8 mouse cellular contexts compared by ENCODE assay signal in the genomic region with DNA sequence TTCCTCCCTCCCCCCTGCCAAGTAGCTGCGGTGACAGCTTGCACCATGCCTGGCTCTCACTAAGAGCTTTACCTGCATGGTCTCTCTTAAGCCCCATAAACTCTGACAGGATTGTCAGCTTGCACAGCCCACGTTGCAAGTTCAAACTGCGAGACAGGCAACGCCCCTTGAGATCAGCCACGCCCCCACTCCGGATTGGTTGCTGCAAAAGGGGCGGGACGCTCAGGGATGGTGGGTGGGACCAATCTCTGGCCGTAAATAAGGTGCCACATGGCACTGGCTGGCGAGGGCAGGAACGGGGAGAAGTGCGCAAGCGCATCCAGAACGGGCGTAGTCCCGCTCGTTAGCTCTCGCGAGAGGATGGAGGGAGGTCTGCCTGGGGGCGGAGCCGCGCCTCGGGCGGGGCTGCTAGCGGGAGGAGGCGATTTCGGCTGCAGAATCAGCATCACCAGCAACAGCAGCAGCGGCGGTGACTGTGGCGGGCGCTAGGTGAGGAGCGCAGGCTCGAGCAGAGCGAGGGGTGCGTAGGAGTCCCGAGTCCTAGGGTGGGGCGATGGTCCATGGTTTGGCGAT. TPM values are rescaled to one million over a fixed set of nuclear protein-coding genes. Genes with fewer than 3 reads are reported as not detected.
DNase-seq lines count a peak whose midpoint lies in the region; ATAC-seq and TF ChIP-seq lines count a peak whose summit lies in the region.

Chst12 (plus strand) TSS at position 343 of the 573 bp plus-strand sequence.

- H3K9ac ChIP-seq in lung, postnatal 0 days (replicated peaks; ENCODE audit: low read depth), result peak within 1 kb of the TSS; percentile 45; the same call in 1 of the 2 replicates

- peak; percentile 91 for ATAC-seq in frontal cortex, adult (ENCODE audit: low TSS enrichment)
- ATAC-seq in lung, postnatal 0 days, result peak; percentile 96

- H3K4me2 ChIP-seq in lung, postnatal 0 days (replicated peaks; ENCODE audit: low read depth, low read length), result peak within 1 kb of the TSS; percentile 64

- no peaks in the 10 kb centered on the region for H3K9me3 ChIP-seq in hindbrain, embryonic 10.5 days
- no peaks in the 10 kb centered on the region for H3K9me3 ChIP-seq in lung, postnatal 0 days (ENCODE audit: low read length)

- peaks cover 76% of the 10 kb centered on the region for H3K4me1 ChIP-seq in hindbrain, embryonic 10.5 days (replicated peaks)
- peaks cover 11% of the 10 kb centered on the region; the same call in 1 of the 2 replicates for H3K4me1 ChIP-seq in lung, postnatal 0 days (ENCODE audit: insufficient read depth, low read depth, low read length)

- peak within 1 kb of the TSS; percentile 91 for H3K27ac ChIP-seq in hindbrain, embryonic 10.5 days
- peak within 1 kb of the TSS; percentile 66 for H3K27ac ChIP-seq in lung, postnatal 0 days (ENCODE audit: low read length)

- no peak; the same call in 1 of the 2 replicates for TF ChIP-seq EP300 in lung, postnatal 0 days (IDR thresholded peaks at IDR 0.05)

- TF ChIP-seq CTCF in lung, postnatal 0 days (IDR thresholded peaks at IDR 0.05), result no peak

- under 1% methylated on average over 38 of the region's 38 CpGs for WGBS in hindbrain, embryonic 10.5 days
- WGBS in lung, postnatal 0 days, result 2% methylated on average over 37 of the region's 38 CpGs

- DNase-seq in MN1 (ENCODE audit: low spot score), result peak; percentile 100
- DNase-seq in cerebellum, adult 9-10 months, result peak; percentile 99
- DNase-seq in hindbrain, embryonic 10.5 days (ENCODE audit: low spot score), result peak; percentile 100
- DNase-seq in layer of hippocampus, adult 9-11 months, result peak; percentile 99
- DNase-seq in lung, postnatal 0 days (ENCODE audit: low spot score), result peak; percentile 99
- DNase-seq in ovary, postnatal 14 days (ENCODE audit: low spot score), result peak; percentile 98
- peak; percentile 100 for DNase-seq in thymus, postnatal 14 days

- H3K4me3 ChIP-seq in hindbrain, embryonic 10.5 days, result peak within 1 kb of the TSS; percentile 67
- H3K4me3 ChIP-seq in lung, postnatal 0 days (ENCODE audit: low read depth, low read length), result peak within 1 kb of the TSS; percentile 45

- H3K27me3 ChIP-seq in hindbrain, embryonic 10.5 days (ENCODE audit: insufficient read depth, poor library complexity, severe bottlenecking), result peaks cover 11% of the 10 kb centered on the region
- no peaks in the 10 kb centered on the region for H3K27me3 ChIP-seq in lung, postnatal 0 days (replicated peaks; ENCODE audit: insufficient read depth, low read length)

- no peaks in the 10 kb centered on the region for H3K36me3 ChIP-seq in hindbrain, embryonic 10.5 days
- no peaks in the 10 kb centered on the region for H3K36me3 ChIP-seq in lung, postnatal 0 days (ENCODE audit: insufficient read depth, low read length)

RNA-seq across cellular contexts. Expression of gene Chst12, which starts in this region (rescaled TPM):
- 15.7 and 18.8 TPM in 2 replicates for polyA plus RNA-seq in hindbrain, embryonic 10.5 days (2016; fragmentation: Nextera tagmentation; extraction: Ambion mirVana)
- polyA plus RNA-seq in lung, postnatal 0 days (2015; fragmentation: Nextera tagmentation; extraction: Ambion mirVana), result 19.9 and 21.7 TPM in 2 replicates

Comparison
In these comparisons a context has a peak if more than half of its experiments do, and no peak if none do; other contexts are left out.
1. Peak in every context shown above with its lines: DNase-seq, ATAC-seq, H3K4me3 ChIP-seq and H3K27ac ChIP-seq.